Mouse (Mus musculus) MEL (cell line): ENCODE data around the gene Mbd3. TPM values are rescaled to one million over a fixed set of nuclear protein-coding genes. Genes with fewer than 3 reads are reported as not detected.

Source experiments
- DNase-seq: peaks from one replicate; pipeline ENCODE4 v3.0.0; 2011; ENCODE audit warnings: low read depth, low spot score
- H3K27ac ChIP-seq: 2 replicates; pipeline ENCODE4 v1.5.1; 2012; ENCODE audit warnings: low read depth, mild to moderate bottlenecking, control low read depth, low read length, moderate library complexity; ENCODE audit not compliant: control insufficient read depth
- H3K27me3 ChIP-seq, 2 experiments: fragments of 150-350 bp in 1 of 2; sonication (generic) in 1 of 2; 2 replicates each; pipeline ENCODE4 v1.6.1; 2012; ENCODE audit warnings: low read length in 2 of 2, mild to moderate bottlenecking in 2 of 2, improper control_type of control experiment in 1 of 2, moderate library complexity in 1 of 2; ENCODE audit not compliant: insufficient read depth in 2 of 2, control insufficient read depth in 1 of 2
- H3K36me3 ChIP-seq, 2 experiments: 2 replicates each; pipeline ENCODE4 v1.6.1; 2012 to 2014; ENCODE audit warnings: low read length in 2 of 2, improper control_type of control experiment in 1 of 2, inconsistent platforms in 1 of 2, mild to moderate bottlenecking in 1 of 2; ENCODE audit not compliant: insufficient read depth in 2 of 2, control insufficient read depth in 1 of 2
- H3K4me1 ChIP-seq, 2 experiments: fragments of 150-350 bp in 1 of 2; sonication (generic) in 1 of 2; 2 replicates each; pipeline ENCODE4 v1.6.1; 2012; ENCODE audit warnings: low read length in 2 of 2, improper control_type of control experiment in 1 of 2, mild to moderate bottlenecking in 1 of 2; ENCODE audit not compliant: insufficient read depth in 2 of 2, control insufficient read depth in 1 of 2
- H3K4me3 ChIP-seq, 2 experiments: fragments of 150-350 bp in 1 of 2; sonication (generic) in 1 of 2; 2 replicates each; pipeline ENCODE4 v1.5.1; 2012; ENCODE audit warnings: low read depth in 2 of 2, low read length in 2 of 2, mild to moderate bottlenecking in 2 of 2, moderate library complexity in 2 of 2, control low read depth in 1 of 2, improper control_type of control experiment in 1 of 2; ENCODE audit not compliant: control insufficient read depth in 1 of 2, insufficient read depth in 1 of 2
- H3K79me2 ChIP-seq: 2 replicates; pipeline ENCODE4 v1.6.1; 2012; ENCODE audit warnings: mild to moderate bottlenecking, low read length, moderate library complexity; ENCODE audit not compliant: control insufficient read depth, poor library complexity, insufficient read depth
- H3K9ac ChIP-seq: 2 replicates; pipeline ENCODE4 v1.6.1; 2012; ENCODE audit warnings: low read depth, mild to moderate bottlenecking, control low read depth, low read length, moderate library complexity; ENCODE audit not compliant: control insufficient read depth, poor library complexity, severe bottlenecking
- H3K9me3 ChIP-seq: fragments of 150-350 bp; sonication (generic); replicated peaks from 2 replicates; pipeline ENCODE4 v1.6.1; 2012; ENCODE audit warnings: mild to moderate bottlenecking, low read length, improper control_type of control experiment, moderate library complexity; ENCODE audit not compliant: insufficient read depth
- BHLHE40 ChIP-seq: IDR thresholded peaks from 2 replicates; pipeline ENCODE4 v1.6.1; 2012; ENCODE audit warnings: low read depth, mild to moderate bottlenecking, inconsistent platforms, low read length, improper control_type of control experiment, borderline replicate concordance
- CTCF ChIP-seq, 3 experiments: IDR thresholded peaks in 2 of 3; conservative IDR thresholded peaks in 1 of 3; 2 replicates each; pipeline ENCODE4 v1.5.1; 2011 to 2012; ENCODE audit warnings: low read length in 3 of 3, low read depth in 2 of 3, mild to moderate bottlenecking in 2 of 3, improper control_type of control experiment in 1 of 3, inconsistent platforms in 1 of 3, mixed read lengths in 1 of 3, moderate library complexity in 1 of 3; ENCODE audit not compliant: control insufficient read depth in 1 of 3, insufficient read depth in 1 of 3, poor library complexity in 1 of 3, severe bottlenecking in 1 of 3
- ELF1 ChIP-seq: IDR thresholded peaks from 2 replicates; pipeline ENCODE4 v1.6.1; 2014; ENCODE audit warnings: low read depth, mild to moderate bottlenecking, inconsistent platforms, low read length, improper control_type of control experiment, moderate library complexity
- GABPA ChIP-seq: IDR thresholded peaks from 2 replicates; pipeline ENCODE4 v1.6.1; 2012; ENCODE audit warnings: low read depth, mild to moderate bottlenecking, inconsistent platforms, low read length, improper control_type of control experiment, moderate library complexity
- MAFK ChIP-seq: IDR thresholded peaks from 2 replicates; pipeline ENCODE4 v1.6.1; 2011; ENCODE audit warnings: low read depth, mild to moderate bottlenecking, low read length, improper control_type of control experiment, borderline replicate concordance
- MAX ChIP-seq: IDR thresholded peaks from 2 replicates; pipeline ENCODE4 v1.6.1; 2011; ENCODE audit warnings: low read length, improper control_type of control experiment
- MEF2A ChIP-seq: IDR thresholded peaks from 2 replicates; pipeline ENCODE4 v1.6.1; 2014; ENCODE audit warnings: low read depth, mild to moderate bottlenecking, inconsistent platforms, low read length, improper control_type of control experiment; ENCODE audit not compliant: poor library complexity, insufficient replicate concordance, severe bottlenecking; ENCODE audit errors: extremely low read depth
- MYB ChIP-seq: IDR thresholded peaks from 2 replicates; pipeline ENCODE4 v1.6.1; 2011; ENCODE audit warnings: mild to moderate bottlenecking, low read depth, low read length, improper control_type of control experiment
- MYC ChIP-seq: IDR thresholded peaks from 2 replicates; pipeline ENCODE4 v1.6.1; 2011; ENCODE audit warnings: low read depth, mild to moderate bottlenecking, low read length, improper control_type of control experiment, moderate library complexity
- NELFE ChIP-seq: IDR thresholded peaks from 2 replicates; pipeline ENCODE4 v1.6.1; 2011; ENCODE audit warnings: low read depth, low read length, improper control_type of control experiment
- NRF1 ChIP-seq: IDR thresholded peaks from 2 replicates; pipeline ENCODE4 v1.6.1; 2014; ENCODE audit warnings: low read depth, mild to moderate bottlenecking, inconsistent platforms, low read length, improper control_type of control experiment, moderate library complexity; ENCODE audit not compliant: poor library complexity, insufficient read depth, severe bottlenecking
- POLR2A ChIP-seq, 2 experiments: IDR thresholded peaks; 2 replicates each; pipeline ENCODE4 v1.6.1; 2011 to 2012; ENCODE audit warnings: low read length in 2 of 2, mild to moderate bottlenecking in 2 of 2, control low read depth in 1 of 2, improper control_type of control experiment in 1 of 2, low read depth in 1 of 2, moderate library complexity in 1 of 2; ENCODE audit not compliant: control insufficient read depth in 1 of 2, insufficient read depth in 1 of 2, poor library complexity in 1 of 2
- POLR2AphosphoS5 ChIP-seq: IDR thresholded peaks from 2 replicates; pipeline ENCODE4 v1.6.1; 2012; ENCODE audit warnings: low read depth, borderline replicate concordance, mild to moderate bottlenecking, inconsistent platforms, low read length, moderate library complexity, mixed read lengths
- RCOR1 ChIP-seq: IDR thresholded peaks from 2 replicates; pipeline ENCODE4 v1.6.1; 2012; ENCODE audit warnings: low read depth, mild to moderate bottlenecking, inconsistent platforms, low read length, improper control_type of control experiment
- TCF12 ChIP-seq: IDR thresholded peaks from 2 replicates; pipeline ENCODE4 v1.6.1; 2014; ENCODE audit warnings: low read depth, mild to moderate bottlenecking, inconsistent platforms, low read length, improper control_type of control experiment, moderate library complexity
- UBTF ChIP-seq: IDR thresholded peaks from 2 replicates; pipeline ENCODE4 v1.6.1; 2012; ENCODE audit warnings: low read depth, mild to moderate bottlenecking, inconsistent platforms, low read length, improper control_type of control experiment, moderate library complexity, borderline replicate concordance; ENCODE audit not compliant: insufficient read depth
- ZC3H11A ChIP-seq: IDR thresholded peaks from 2 replicates; pipeline ENCODE4 v1.6.1; 2012; ENCODE audit warnings: low read depth, mild to moderate bottlenecking, inconsistent platforms, low read length, improper control_type of control experiment
- polyA plus RNA-seq, 2 experiments: library from polyadenylated mRNA; stranded (reverse) in 1 of 2; unstranded in 1 of 2; fragments of >175 nt in 1 of 2; fragments of >200 nt in 1 of 2; gene quantifications; 2 replicates each; pipeline versions ENCODE4 v1.2.1 to v1.2.4; 2012; ENCODE audit warnings: low replicate concordance in 2 of 2, low read depth in 1 of 2; ENCODE audit not compliant: insufficient read length in 2 of 2, insufficient read depth in 1 of 2, missing spikeins in 1 of 2
- total RNA-seq: library from RNA; depleted of rRNA; stranded (reverse); fragments of 300-350 nt; gene quantifications from 2 replicates; pipeline ENCODE4 v1.2.3, GENCODE M21; 2012

Gene Mbd3
- total and polyA plus RNA-seq, 3 experiments = 81.4 to 289 TPM; not detected in 1

- no peak overlapping the region for H3K4me3 ChIP-seq
- TF ChIP-seq POLR2A (IDR thresholded peaks at IDR 0.05; ENCODE audit: control insufficient read depth in 1 of 2, insufficient read depth in 1 of 2, low read depth in 1 of 2, low read length in 2 of 2, poor library complexity in 1 of 2) = no peak
- TF ChIP-seq MAX = no peak
- TF ChIP-seq POLR2AphosphoS5 = no peak
- no peak for TF ChIP-seq MEF2A
- TF ChIP-seq MAFK = no peak
- no peak for TF ChIP-seq UBTF
- TF ChIP-seq BHLHE40 = no peak
- TF ChIP-seq ELF1 = no peak
- no peak for TF ChIP-seq MYC
- no peak for TF ChIP-seq NELFE
- TF ChIP-seq NRF1 = no peak
- no peak for TF ChIP-seq MYB
- no peak for TF ChIP-seq ZC3H11A
- no peak for TF ChIP-seq TCF12
- TF ChIP-seq RCOR1 = no peak
- TF ChIP-seq, all 39 proteins: peak for 0
- Histone ChIP-seq H3K27ac (no peak overlapping the region), H3K4me1 (peaks cover 7 to 36% of the 10 kb centered on the region in 2 experiments), H3K9ac (no peak overlapping the region), H3K9me3 (no peaks in the 10 kb centered on the region), H3K79me2 (peaks cover 17% of the 10 kb centered on the region), H3K36me3 (peaks cover 0 to 22% of the 10 kb centered on the region in 2 experiments; a peak in 2 of 4 replicates), H3K27me3 (no peaks in the 10 kb centered on the region)
- peak; percentile 39 for DNase-seq
Observed at GRCm38 (mm10) chr10:80384115-80384639, 15.2 kb downstream of the Mbd3 start.

GRCm38 (mm10) chr10:80383431-80383830, 15.9 kb downstream of the Mbd3 start:
- Histone ChIP-seq H3K27me3 (no peaks in the 10 kb centered on the region), H3K9ac (no peak overlapping the region), H3K79me2 (peaks cover 17% of the 10 kb centered on the region), H3K36me3 (peaks cover 0 to 15% of the 10 kb centered on the region in 2 experiments; a peak in 2 of 4 replicates), H3K9me3 (no peaks in the 10 kb centered on the region), H3K27ac (no peak overlapping the region), H3K4me1 (peaks cover 1 to 31% of the 10 kb centered on the region in 2 experiments; a peak in 3 of 4 replicates), H3K4me3 (no peak overlapping the region)
- DNase-seq = no peak
- peak; percentile 25 to 35 (median 29); a peak in 4 of 6 replicates for TF ChIP-seq CTCF (IDR thresholded peaks at IDR 0.05 in 2 of 3, conservative IDR thresholded peaks at IDR 0.05 in 1 of 3; ENCODE audit: control insufficient read depth in 1 of 3, insufficient read depth in 1 of 3, low read depth in 2 of 3, low read length in 3 of 3, poor library complexity in 1 of 3, severe bottlenecking in 1 of 3)
- TF ChIP-seq GABPA = no peak
